Mouse (Mus musculus): Measurements from ENCODE around the gene Ppara. TPM values are rescaled to one million over a fixed set of nuclear protein-coding genes. Genes with fewer than 3 reads are reported as not detected.

Gene Ppara
- polyA plus RNA-seq, 1 experiment from 2014 or later: 10.6 TPM

GRCm38 (mm10) chr15:85693115-85693514 is 41.7 kb upstream of the Ppara start:
- no peak overlapping the region for H3K9ac ChIP-seq (ENCODE audit: low read length)
- WGBS: 89% methylated on average over 3 of the region's 3 CpGs
- no peaks in the 10 kb centered on the region for H3K9me3 ChIP-seq (ENCODE audit: control insufficient read depth, low read length)
- H3K36me3 ChIP-seq (ENCODE audit: control insufficient read depth, insufficient read depth, low read length): peaks cover 82% of the 10 kb centered on the region
- no peak overlapping the region for H3K27ac ChIP-seq (replicated peaks in 1 of 2; ENCODE audit: control insufficient read depth in 1 of 2, insufficient read depth in 1 of 2, low read depth in 2 of 2, low read length in 2 of 2)
- no peaks in the 10 kb centered on the region for H3K27me3 ChIP-seq (ENCODE audit: control insufficient read depth, insufficient read depth, low read length)
- no peaks in the 10 kb centered on the region; a peak in 1 of 4 replicates for H3K4me1 ChIP-seq (ENCODE audit: control insufficient read depth in 2 of 2, insufficient read depth in 2 of 2, low read length in 2 of 2)
- no peak overlapping the region for H3K4me2 ChIP-seq (ENCODE audit: low read length)
- ATAC-seq (ENCODE audit: insufficient number of reproducible peaks, insufficient read depth, low FRiP score, low read depth): no peak
- no peak overlapping the region for H3K4me3 ChIP-seq (ENCODE audit: control insufficient read depth in 1 of 2, insufficient read depth in 1 of 2, low read depth in 1 of 2, low read length in 2 of 2)

- no peaks in the 10 kb centered on the region for H3K27me3 ChIP-seq (ENCODE audit: control insufficient read depth, insufficient read depth, low read length)
- H3K4me3 ChIP-seq (ENCODE audit: control insufficient read depth in 1 of 2, insufficient read depth in 1 of 2, low read depth in 1 of 2, low read length in 2 of 2): no peak overlapping the region
- 69% methylated on average over 2 of the region's 2 CpGs for WGBS
- no peak overlapping the region for H3K4me2 ChIP-seq (ENCODE audit: low read length)
- no peaks in the 10 kb centered on the region for H3K9me3 ChIP-seq (ENCODE audit: control insufficient read depth, low read length)
- ATAC-seq (ENCODE audit: insufficient number of reproducible peaks, insufficient read depth, low FRiP score, low read depth): no peak
- H3K27ac ChIP-seq (replicated peaks in 1 of 2; ENCODE audit: control insufficient read depth in 1 of 2, insufficient read depth in 1 of 2, low read depth in 2 of 2, low read length in 2 of 2): no peak overlapping the region
- no peak overlapping the region for H3K9ac ChIP-seq (ENCODE audit: low read length)
- H3K36me3 ChIP-seq (ENCODE audit: control insufficient read depth, insufficient read depth, low read length): peaks cover 85% of the 10 kb centered on the region
- no peaks in the 10 kb centered on the region for H3K4me1 ChIP-seq (ENCODE audit: control insufficient read depth in 2 of 2, insufficient read depth in 2 of 2, low read length in 2 of 2)
These were observed 41.0 kb upstream of the Ppara start for GRCm38 (mm10) chr15:85693819-85694218.

- Histone ChIP-seq H3K27me3 (ENCODE audit: control insufficient read depth, insufficient read depth, low read length) (no peaks in the 10 kb centered on the region), H3K36me3 (ENCODE audit: control insufficient read depth, insufficient read depth, low read length) (peaks cover 87% of the 10 kb centered on the region), H3K9ac (ENCODE audit: low read length) (no peak overlapping the region), H3K4me1 (ENCODE audit: control insufficient read depth in 2 of 2, insufficient read depth in 2 of 2, low read length in 2 of 2) (no peaks in the 10 kb centered on the region), H3K9me3 (ENCODE audit: control insufficient read depth, low read length) (no peaks in the 10 kb centered on the region), H3K4me3 (ENCODE audit: control insufficient read depth in 1 of 2, insufficient read depth in 1 of 2, low read depth in 1 of 2, low read length in 2 of 2) (no peak overlapping the region), H3K4me2 (ENCODE audit: low read length) (no peak overlapping the region), H3K27ac (replicated peaks in 1 of 2; ENCODE audit: control insufficient read depth in 1 of 2, insufficient read depth in 1 of 2, low read depth in 2 of 2, low read length in 2 of 2) (no peak overlapping the region)
- WGBS: 83% methylated on average over 1 of the region's 1 CpGs
- no peak for ATAC-seq (ENCODE audit: insufficient number of reproducible peaks, insufficient read depth, low FRiP score, low read depth)
These were observed 40.4 kb upstream of the Ppara start for GRCm38 (mm10) chr15:85694379-85694778.

GRCm38 (mm10) chr15:85695304-85695703 is 39.5 kb upstream of the Ppara start:
- no peak overlapping the region for H3K4me2 ChIP-seq (ENCODE audit: low read length)
- peaks cover 87% of the 10 kb centered on the region for H3K36me3 ChIP-seq (ENCODE audit: control insufficient read depth, insufficient read depth, low read length)
- ATAC-seq (ENCODE audit: insufficient number of reproducible peaks, insufficient read depth, low FRiP score, low read depth): no peak
- 77% methylated on average over 4 of the region's 4 CpGs for WGBS
- H3K4me3 ChIP-seq (ENCODE audit: control insufficient read depth in 1 of 2, insufficient read depth in 1 of 2, low read depth in 1 of 2, low read length in 2 of 2): no peak overlapping the region
- H3K9ac ChIP-seq (ENCODE audit: low read length): no peak overlapping the region
- H3K9me3 ChIP-seq (ENCODE audit: control insufficient read depth, low read length): no peaks in the 10 kb centered on the region
- no peaks in the 10 kb centered on the region for H3K27me3 ChIP-seq (ENCODE audit: control insufficient read depth, insufficient read depth, low read length)
- no peaks in the 10 kb centered on the region for H3K4me1 ChIP-seq (ENCODE audit: control insufficient read depth in 2 of 2, insufficient read depth in 2 of 2, low read length in 2 of 2)
- no peak overlapping the region for H3K27ac ChIP-seq (replicated peaks in 1 of 2; ENCODE audit: control insufficient read depth in 1 of 2, insufficient read depth in 1 of 2, low read depth in 2 of 2, low read length in 2 of 2)

- WGBS: 81% methylated on average over 14 of the region's 14 CpGs
- Histone ChIP-seq H3K9ac (ENCODE audit: low read length) (no peak overlapping the region), H3K36me3 (ENCODE audit: control insufficient read depth, insufficient read depth, low read length) (peaks cover 98% of the 10 kb centered on the region), H3K27me3 (ENCODE audit: control insufficient read depth, insufficient read depth, low read length) (no peaks in the 10 kb centered on the region), H3K4me2 (ENCODE audit: low read length) (no peak overlapping the region), H3K27ac (replicated peaks in 1 of 2; ENCODE audit: control insufficient read depth in 1 of 2, insufficient read depth in 1 of 2, low read depth in 2 of 2, low read length in 2 of 2) (no peak overlapping the region), H3K4me3 (ENCODE audit: control insufficient read depth in 1 of 2, insufficient read depth in 1 of 2, low read depth in 1 of 2, low read length in 2 of 2) (no peak overlapping the region), H3K4me1 (ENCODE audit: control insufficient read depth in 2 of 2, insufficient read depth in 2 of 2, low read length in 2 of 2) (no peaks in the 10 kb centered on the region), H3K9me3 (ENCODE audit: control insufficient read depth, low read length) (no peaks in the 10 kb centered on the region)
- no peak for ATAC-seq (ENCODE audit: insufficient number of reproducible peaks, insufficient read depth, low FRiP score, low read depth)
These were observed 36.3 kb upstream of the Ppara start for GRCm38 (mm10) chr15:85698345-85699034.

- Histone ChIP-seq H3K9me3 (ENCODE audit: control insufficient read depth, low read length) (no peaks in the 10 kb centered on the region), H3K27me3 (ENCODE audit: control insufficient read depth, insufficient read depth, low read length) (no peaks in the 10 kb centered on the region), H3K4me1 (ENCODE audit: control insufficient read depth in 2 of 2, insufficient read depth in 2 of 2, low read length in 2 of 2) (no peaks in the 10 kb centered on the region), H3K9ac (ENCODE audit: low read length) (no peak overlapping the region), H3K4me3 (ENCODE audit: control insufficient read depth in 1 of 2, insufficient read depth in 1 of 2, low read depth in 1 of 2, low read length in 2 of 2) (no peak overlapping the region), H3K4me2 (ENCODE audit: low read length) (no peak overlapping the region), H3K27ac (replicated peaks in 1 of 2; ENCODE audit: control insufficient read depth in 1 of 2, insufficient read depth in 1 of 2, low read depth in 2 of 2, low read length in 2 of 2) (no peak overlapping the region), H3K36me3 (ENCODE audit: control insufficient read depth, insufficient read depth, low read length) (peaks cover 98% of the 10 kb centered on the region)
- 82% methylated on average over 5 of the region's 5 CpGs for WGBS
- no peak for ATAC-seq (ENCODE audit: insufficient number of reproducible peaks, insufficient read depth, low FRiP score, low read depth)
These were observed 35.3 kb upstream of the Ppara start for GRCm38 (mm10) chr15:85699452-85699851.

- no peak overlapping the region for H3K9ac ChIP-seq (ENCODE audit: low read length)
- no peaks in the 10 kb centered on the region for H3K27me3 ChIP-seq (ENCODE audit: control insufficient read depth, insufficient read depth, low read length)
- ATAC-seq (ENCODE audit: insufficient number of reproducible peaks, insufficient read depth, low FRiP score, low read depth): no peak
- H3K4me1 ChIP-seq (ENCODE audit: control insufficient read depth in 2 of 2, insufficient read depth in 2 of 2, low read length in 2 of 2): no peaks in the 10 kb centered on the region
- H3K27ac ChIP-seq (replicated peaks in 1 of 2; ENCODE audit: control insufficient read depth in 1 of 2, insufficient read depth in 1 of 2, low read depth in 2 of 2, low read length in 2 of 2): no peak overlapping the region
- no peaks in the 10 kb centered on the region for H3K9me3 ChIP-seq (ENCODE audit: control insufficient read depth, low read length)
- WGBS: 91% methylated on average over 13 of the region's 13 CpGs
- peaks cover 98% of the 10 kb centered on the region for H3K36me3 ChIP-seq (ENCODE audit: control insufficient read depth, insufficient read depth, low read length)
- no peak overlapping the region for H3K4me2 ChIP-seq (ENCODE audit: low read length)
- H3K4me3 ChIP-seq (ENCODE audit: control insufficient read depth in 1 of 2, insufficient read depth in 1 of 2, low read depth in 1 of 2, low read length in 2 of 2): no peak overlapping the region
These were observed 34.8 kb upstream of the Ppara start for GRCm38 (mm10) chr15:85699862-85700501.

Measured in heart, embryonic 14.5 days (tissue).